Mouse (Mus musculus) intestine, embryonic 15.5 days (tissue): Measurements from ENCODE around the gene Rars. TPM values are rescaled to one million over a fixed set of nuclear protein-coding genes. Genes with fewer than 3 reads are reported as not detected.

Experiments
- microRNA counts: library from miRNA; unstranded; fragments of <30 nt; microRNA quantifications from one replicate; lab custom pipeline; 2016
- polyA plus RNA-seq: library from polyadenylated mRNA; unstranded; fragments of >200 nt; fragmentation: Nextera tagmentation; extraction: Ambion mirVana; gene quantifications from 2 replicates; pipeline ENCODE4 v1.2.1, GENCODE M21; 2015

Gene Rars
- polyA plus RNA-seq, 1 experiment from 2014 or later, result 122 TPM

MicroRNAs encoded within 50 kb of the gene (microRNA counts, 519-probe panel; counts per million panel counts)
- 3,927 counts per million, percentile 93 among the panel's probes with 10 or more counts for microRNA mmu-miR-103 (lab: Ali Mortazavi, UCI)

Other genes starting within 250 kb of the Rars start
- 28.2 and 28.3 TPM in 2 replicates for gene Pank3, start 65.0 kb downstream of the Rars start, polyA plus RNA-seq
- 0.57 and 0.77 TPM in 2 replicates for gene Fbll1, start 35.6 kb downstream of the Rars start, polyA plus RNA-seq
- gene Wwc1, start 146.0 kb upstream of the Rars start, polyA plus RNA-seq, result 14.0 and 14.1 TPM in 2 replicates